Mouse (Mus musculus) gastrocnemius, postnatal 4 days (tissue): ENCODE measurements around the gene Ints3. TPM values are rescaled to one million over a fixed set of nuclear protein-coding genes. Genes with fewer than 3 reads are reported as not detected.

ENCODE experiments used
- DNase-seq, 2 experiments: peaks; one replicate each; pipeline ENCODE4 v3.0.0; 2021 to 2022; ENCODE audit warnings: low spot score in 2 of 2, mixed read lengths in 2 of 2
- long read RNA-seq, 2 experiments: library from polyadenylated mRNA; stranded (forward); transcript quantifications; one replicate each; pipeline ENCODE4 v2.0.0; 2021
- total RNA-seq, 2 experiments: library from RNA; stranded (reverse); gene quantifications; 2 replicates each; pipeline ENCODE4 v1.2.3; 2021

The Ints3 gene
- total RNA-seq: 10 to 100 TPM; 31.8 to 32.0 TPM
- long read RNA-seq, experiment 1, full-length matches to known transcripts: 11 of 23 reads
- long read RNA-seq, experiment 1, partial matches to known transcripts: 2 of 23 reads
- long read RNA-seq, experiment 1, other reads (novel, unspliced or antisense): 10 of 23 reads
- long read RNA-seq, experiment 2, full-length matches to known transcripts: 22 of 31 reads
- long read RNA-seq, experiment 2, partial matches to known transcripts: 2 of 31 reads
- long read RNA-seq, experiment 2, other reads (novel, unspliced or antisense): 7 of 31 reads

GRCm38 (mm10) chr3:90433381-90434020 lies at the start of gene Ints3:
Gene Ints3 (minus strand): TSS chr3:90433622.
- peak; percentile 94 to 99 for DNase-seq

DNA sequence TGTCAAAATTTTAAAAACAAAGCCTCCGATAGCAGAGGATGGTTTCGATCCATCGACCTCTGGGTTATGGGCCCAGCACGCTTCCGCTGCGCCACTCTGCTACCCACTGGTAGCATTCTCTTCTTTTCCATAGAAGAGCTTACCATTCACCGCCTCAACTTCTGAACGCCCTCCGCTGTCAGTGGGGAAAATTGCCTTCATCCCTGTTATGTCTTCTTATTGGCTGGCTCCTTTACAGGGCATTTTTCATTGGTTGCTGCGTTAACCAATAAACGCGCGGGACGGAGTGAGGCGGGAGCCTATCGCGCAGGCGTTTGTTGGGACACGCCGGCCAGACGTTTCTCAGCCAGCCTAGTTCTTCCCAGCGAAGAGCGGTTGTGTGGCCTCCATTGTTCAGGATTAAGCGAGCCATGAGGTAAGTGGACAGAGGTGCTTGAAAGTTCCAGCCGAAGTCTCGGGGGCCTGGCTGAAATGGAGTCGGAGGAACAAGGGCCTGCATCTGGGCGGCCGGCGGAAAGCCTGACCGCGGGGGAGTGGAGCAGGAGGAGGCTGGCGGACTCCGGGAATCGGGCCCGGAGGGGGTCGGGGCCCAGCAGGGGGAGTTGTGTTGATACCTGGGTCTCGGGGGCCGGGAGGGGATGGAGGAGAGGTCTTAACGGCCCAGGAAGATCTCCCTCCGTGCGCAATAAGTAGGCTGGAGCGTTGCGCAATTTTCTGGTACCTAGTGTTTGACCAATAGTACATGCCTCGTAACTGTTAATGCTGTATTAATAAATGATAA lies 42.6 kb upstream of the Ints3 start, which contains the start of gene Ilf2:
TSS of gene Ilf2 (plus strand) at position 296 of the 781 bp plus-strand sequence.
- DNase-seq: peak; percentile 86 to 94

DNA sequence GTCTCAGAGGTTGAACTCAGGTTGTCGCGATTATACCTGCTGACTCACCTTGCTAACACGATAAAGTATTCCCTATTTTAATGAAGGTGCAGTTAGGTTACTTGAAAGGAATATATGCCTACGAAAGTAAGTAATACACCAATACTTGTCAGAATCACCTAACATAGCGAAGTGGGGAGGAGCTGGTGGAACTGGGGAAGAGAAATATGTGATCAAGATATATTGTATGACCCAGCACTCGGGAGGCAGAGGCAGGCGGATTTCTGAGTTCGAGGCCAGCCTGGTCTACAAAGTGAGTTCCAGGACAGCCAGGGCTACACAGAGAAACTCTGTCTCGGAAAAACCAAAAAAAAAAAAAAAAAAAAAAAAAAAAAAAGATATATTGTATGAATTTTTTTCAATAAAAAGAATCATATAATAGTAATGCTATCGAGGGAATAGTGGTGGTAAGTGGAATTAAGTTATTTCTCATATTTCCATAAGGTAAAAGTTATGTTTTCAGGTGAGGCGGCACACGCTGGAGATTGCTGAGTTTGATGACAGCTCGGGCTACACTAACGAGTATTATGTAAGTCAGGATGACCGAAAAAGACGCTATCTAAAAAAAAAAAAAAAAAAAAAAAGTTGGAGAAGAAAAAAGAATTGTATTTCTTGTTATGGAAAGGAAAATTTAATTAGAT lies 41.9 kb upstream of the Ints3 start:
- DNase-seq: no peak

GRCm38 (mm10) chr3:90472213-90472612 lies 38.8 kb upstream of the Ints3 start:
- DNase-seq: peak in 1 of 2 experiments; percentile 38

DNA sequence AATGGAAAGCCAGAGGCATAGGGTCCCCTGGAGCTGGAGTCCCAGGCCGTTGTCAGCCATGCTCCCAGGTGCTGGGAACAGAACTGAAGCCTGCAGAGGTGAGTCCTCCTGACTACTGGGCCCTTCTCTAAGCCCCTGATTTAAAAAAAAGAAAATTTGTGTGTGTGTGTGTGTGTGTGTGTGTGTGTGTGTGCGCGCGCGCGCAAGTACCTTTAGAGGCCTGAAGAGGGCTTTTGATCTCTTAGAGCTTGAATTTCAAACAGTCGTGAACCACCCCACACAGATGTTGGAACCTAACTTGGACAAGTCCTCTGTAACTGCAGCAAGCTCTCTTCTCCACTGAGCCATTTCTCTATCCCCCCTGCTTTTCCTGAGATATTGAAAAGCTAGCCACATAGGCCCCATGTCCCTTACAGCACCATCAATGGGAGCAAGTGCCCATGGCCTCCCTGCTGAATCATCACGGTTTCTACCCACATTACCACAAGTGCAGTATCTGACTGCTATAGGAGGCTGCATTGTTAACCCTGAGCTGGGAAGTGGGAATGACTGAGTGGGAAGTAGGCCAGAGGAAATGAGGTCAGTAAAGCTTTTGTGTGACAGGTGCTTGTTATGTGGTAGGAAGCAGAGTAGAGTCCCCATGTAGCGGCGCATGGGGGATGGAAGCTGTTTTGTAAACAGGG lies 34.3 kb upstream of the Ints3 start:
- no peak for DNase-seq

GRCm38 (mm10) chr3:90466311-90466766 lies 32.9 kb upstream of the Ints3 start:
- peak in 1 of 2 experiments; percentile 59 for DNase-seq

DNA sequence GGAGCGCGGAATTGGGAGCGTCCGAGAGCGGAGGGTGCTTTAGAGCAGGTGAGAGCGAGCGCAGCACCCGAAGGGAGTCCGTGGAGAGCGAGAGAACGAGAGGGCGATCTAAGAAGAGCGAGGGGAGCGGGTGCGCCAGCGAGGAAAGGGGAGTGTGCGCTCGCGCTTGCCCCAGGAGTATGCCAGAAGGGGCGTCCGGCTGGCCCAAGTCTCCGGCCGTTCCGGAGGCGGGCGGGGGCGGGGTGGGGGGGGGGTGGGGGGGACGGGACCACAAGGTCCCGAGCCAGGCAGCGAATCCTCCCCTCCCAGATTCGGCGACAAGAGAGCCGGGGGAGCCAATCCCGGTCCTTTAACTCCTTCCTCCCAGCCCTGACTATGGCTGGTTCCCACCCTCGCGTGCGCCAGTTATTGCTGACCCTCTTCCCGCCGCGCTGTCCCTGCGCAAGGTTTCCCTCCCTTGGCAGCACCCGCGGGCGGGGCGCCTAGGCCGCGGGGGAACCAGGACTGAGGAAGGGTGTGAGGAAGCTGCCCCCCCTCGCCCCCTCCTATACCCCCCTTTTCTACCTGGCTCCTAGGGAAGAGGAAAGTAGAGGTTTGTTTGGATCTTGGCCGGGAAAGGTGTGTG lies 32.4 kb upstream of the Ints3 start, which contains the start of gene Npr1:
TSS of gene Npr1 (minus strand) at position 181 of the 625 bp plus-strand sequence.
- peak in 1 of 2 experiments; percentile 40 for DNase-seq

- peak in 1 of 2 experiments; percentile 57 for DNase-seq
These were observed 31.8 kb upstream of the Ints3 start for GRCm38 (mm10) chr3:90465081-90465685.

DNA sequence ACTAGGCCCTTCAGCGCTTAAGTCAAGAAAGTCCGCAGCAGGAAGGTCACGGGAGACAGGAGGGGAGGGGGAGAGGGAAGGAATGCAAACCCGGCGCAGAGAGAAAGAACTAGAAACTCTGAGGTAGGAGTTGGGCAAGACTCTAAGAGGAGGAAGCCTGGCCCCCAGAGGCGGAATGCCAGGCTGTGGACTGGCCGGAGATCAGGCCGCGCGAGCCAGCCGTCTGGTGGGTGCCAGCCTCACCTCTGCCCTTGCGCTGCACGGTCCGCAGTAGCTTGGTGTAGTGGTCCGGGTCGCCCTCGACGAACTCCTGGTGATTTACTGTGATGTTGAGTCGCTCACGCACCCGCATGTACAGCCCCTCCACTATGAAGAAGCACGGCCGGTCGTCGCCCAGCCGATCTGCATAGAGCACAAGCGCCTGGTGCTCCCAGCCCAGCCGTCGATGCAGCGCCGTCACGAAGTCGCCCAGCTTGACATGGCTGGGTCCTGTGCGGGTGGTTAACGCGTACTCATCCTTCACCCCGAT lies 31.2 kb upstream of the Ints3 start:
- DNase-seq: peak in 1 of 2 experiments; percentile 36

- no peak for DNase-seq
These were observed 29.2 kb upstream of the Ints3 start for GRCm38 (mm10) chr3:90462579-90462978.

DNA sequence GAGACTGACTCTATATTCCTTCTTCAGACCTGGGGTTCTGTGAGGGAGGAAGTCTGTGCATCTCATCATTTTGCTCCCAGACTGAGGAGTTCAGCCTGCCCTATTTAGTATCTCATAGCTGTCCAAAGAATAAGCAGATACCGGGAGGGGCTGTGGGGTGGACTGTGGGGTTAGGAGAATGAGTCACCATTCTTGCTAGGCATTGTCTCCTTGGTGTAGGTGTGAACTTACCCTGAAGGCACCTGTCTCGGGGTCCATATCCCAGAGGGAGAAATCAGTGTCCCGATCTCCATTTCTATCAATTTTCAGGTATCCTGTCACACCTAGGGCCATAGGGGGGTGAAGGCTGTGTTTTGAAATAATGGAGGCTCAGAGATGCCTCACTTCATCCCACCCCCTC lies 28.5 kb upstream of the Ints3 start:
- DNase-seq: no peak

DNA sequence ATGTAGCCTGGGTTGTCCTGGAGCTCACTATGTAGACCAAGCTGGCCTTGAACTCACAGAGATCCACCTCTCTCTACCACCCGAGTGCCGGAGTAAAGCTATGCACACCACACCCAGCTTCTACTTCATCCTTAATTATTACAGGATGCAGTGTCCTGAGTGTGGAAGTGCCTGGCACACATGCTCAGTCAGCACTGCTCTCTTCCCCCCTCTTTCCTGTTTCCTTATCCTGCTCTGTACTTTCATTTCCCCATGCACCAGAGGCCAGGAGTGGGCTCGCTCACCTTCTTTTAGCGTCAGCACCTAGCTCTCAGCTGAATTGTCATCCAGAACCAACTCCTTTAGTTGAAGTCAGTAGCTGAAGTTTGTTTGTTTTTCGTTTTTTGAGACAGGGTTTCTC lies 26.9 kb upstream of the Ints3 start:
- no peak for DNase-seq

DNA sequence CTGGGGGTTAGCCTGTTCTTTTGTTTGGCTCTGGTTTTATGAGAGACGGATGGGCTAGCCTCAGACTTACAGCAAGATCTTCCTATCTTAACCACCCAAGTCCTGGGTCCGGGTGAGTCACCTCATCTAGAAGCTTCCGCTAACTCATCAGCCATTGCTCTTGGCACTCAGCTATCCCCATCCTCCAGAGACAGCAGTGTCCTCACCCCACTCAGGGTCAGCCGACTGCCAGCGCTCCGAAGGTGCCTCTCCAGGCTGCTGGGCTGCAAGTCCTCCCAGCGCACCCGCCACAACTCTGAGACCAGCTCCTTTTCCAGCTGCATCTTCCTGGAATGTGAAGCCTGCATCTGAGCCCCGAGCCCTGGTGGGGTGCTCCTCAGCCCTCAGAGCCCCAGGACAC lies 26.3 kb upstream of the Ints3 start:
- DNase-seq: no peak

DNA sequence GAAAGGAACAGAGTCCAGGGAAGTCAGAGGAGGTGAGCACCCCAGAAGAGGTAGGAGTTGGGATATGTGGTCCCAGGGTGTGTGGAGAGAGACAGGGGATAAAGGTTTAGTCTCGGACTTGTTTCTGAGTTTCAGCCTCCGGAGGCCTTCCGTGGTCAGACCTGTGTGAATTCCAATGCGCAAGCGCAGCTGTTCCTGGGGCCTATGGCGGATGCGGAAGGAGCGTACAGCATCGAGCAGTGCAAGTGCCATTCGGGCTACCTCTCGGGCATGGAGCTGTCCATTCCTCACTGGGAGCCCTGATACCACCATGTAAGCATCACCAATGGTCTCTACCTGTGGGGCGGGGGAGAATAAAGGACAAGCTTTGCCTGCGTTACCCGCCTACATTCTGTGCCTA lies 21.5 kb upstream of the Ints3 start:
- no peak for DNase-seq

GRCm38 (mm10) chr3:90451396-90452095 lies 18.1 kb upstream of the Ints3 start:
- DNase-seq: no peak

DNA sequence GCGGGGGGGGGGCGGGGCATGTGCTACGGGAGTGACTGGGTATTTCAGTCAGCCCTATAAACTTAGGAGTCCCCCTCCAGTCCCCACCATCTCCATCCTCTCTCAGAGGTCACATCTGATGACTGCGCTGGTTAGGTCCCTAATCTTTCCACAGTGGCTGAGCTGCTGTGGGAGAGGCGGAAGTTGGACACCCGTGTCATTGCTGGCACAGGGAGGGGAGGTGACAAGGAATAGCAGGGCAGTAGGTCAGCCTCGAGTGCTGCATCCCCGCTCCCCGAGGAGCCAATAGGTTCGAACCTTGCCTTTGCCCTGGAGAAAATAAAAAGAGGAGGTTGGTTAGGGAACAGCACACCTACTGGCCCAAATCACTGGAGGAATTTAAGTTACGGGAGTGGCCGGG lies 17.5 kb upstream of the Ints3 start:
- no peak for DNase-seq

GRCm38 (mm10) chr3:90448626-90449025 lies 15.2 kb upstream of the Ints3 start:
- no peak for DNase-seq

- no peak for DNase-seq
These were observed 13.7 kb upstream of the Ints3 start for GRCm38 (mm10) chr3:90447123-90447494.
